Mouse (Mus musculus) lung, postnatal 0 days (tissue): ENCODE data around the gene Gpatch3.

Source experiments
- CTCF ChIP-seq: IDR thresholded peaks from 2 replicates; pipeline ENCODE4 v1.5.1; 2016; ENCODE audit warnings: antibody characterized with exemption, mild to moderate bottlenecking
- EP300 ChIP-seq: IDR thresholded peaks from 2 replicates; pipeline ENCODE4 v1.6.1; 2016; ENCODE audit warnings: antibody characterized with exemption, mild to moderate bottlenecking, control low read depth

DNA sequence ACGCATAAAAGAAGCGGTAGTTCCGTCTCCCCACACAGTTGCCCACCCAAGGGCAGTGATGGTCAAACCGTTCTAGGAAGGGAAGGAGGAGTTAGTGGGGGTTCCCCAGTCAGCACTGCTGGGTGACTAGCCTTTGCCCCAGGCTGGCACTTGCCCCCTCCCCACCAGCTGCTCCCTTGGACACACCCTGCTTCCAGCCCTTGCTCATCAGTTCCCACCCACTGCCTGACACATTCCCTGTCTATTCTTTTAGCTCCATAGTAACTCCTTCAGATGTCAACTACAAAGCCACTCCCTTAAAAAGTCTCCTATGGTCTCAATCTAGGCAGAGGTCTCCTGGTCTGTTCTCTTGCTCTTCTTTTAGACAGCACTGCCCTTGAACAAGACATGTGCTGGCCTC lies 39.3 kb downstream of the Gpatch3 start:
- no peak for TF ChIP-seq CTCF
- no peak for TF ChIP-seq EP300
